Mouse (Mus musculus) thymus, adult 2 months (tissue): ENCODE results near the gene Ak7. TPM values are rescaled to one million over a fixed set of nuclear protein-coding genes. Genes with fewer than 3 reads are reported as not detected.
A peak's percentile ranks its signal among the peaks of the same experiment; 100 is the strongest.

Source experiments
- DNase-seq: peaks from one replicate; pipeline ENCODE4 v3.0.0; 2021
- H3K27ac ChIP-seq: fragments of 200-500 bp; 2 replicates; pipeline ENCODE4 v1.5.1; 2012; ENCODE audit warnings: low read length, control low read depth; ENCODE audit not compliant: control insufficient read depth, insufficient read depth
- H3K27me3 ChIP-seq: fragments of 200-500 bp; 2 replicates; pipeline ENCODE4 v1.6.1; 2012; ENCODE audit warnings: mild to moderate bottlenecking, low read length, moderate library complexity, mixed read lengths; ENCODE audit not compliant: control insufficient read depth, insufficient read depth
- H3K36me3 ChIP-seq: fragments of 200-500 bp; 2 replicates; pipeline ENCODE4 v1.6.1; 2012; ENCODE audit warnings: mild to moderate bottlenecking, low read length, moderate library complexity; ENCODE audit not compliant: control insufficient read depth, insufficient read depth
- H3K4me1 ChIP-seq: fragments of 200-500 bp; replicated peaks from 2 replicates; pipeline ENCODE4 v1.6.1; 2012; ENCODE audit warnings: low read length; ENCODE audit not compliant: control insufficient read depth, insufficient read depth
- H3K4me3 ChIP-seq: fragments of 200-500 bp; 2 replicates; pipeline ENCODE4 v1.5.1; 2012; ENCODE audit warnings: mild to moderate bottlenecking, low read length, control low read depth, moderate library complexity; ENCODE audit not compliant: control insufficient read depth, insufficient read depth
- CTCF ChIP-seq: fragments of 200-500 bp; IDR thresholded peaks from 2 replicates; pipeline ENCODE4 v1.5.1; 2012; ENCODE audit warnings: mild to moderate bottlenecking, control low read depth, low read length, moderate library complexity, borderline replicate concordance; ENCODE audit not compliant: control insufficient read depth, poor library complexity, insufficient read depth; ENCODE audit errors: extremely low read depth
- POLR2A ChIP-seq: fragments of 200-500 bp; IDR thresholded peaks from 2 replicates; pipeline ENCODE4 v1.6.1; 2012; ENCODE audit warnings: mild to moderate bottlenecking, low read length, control low read depth, moderate library complexity; ENCODE audit not compliant: control insufficient read depth, poor library complexity, insufficient read depth; ENCODE audit errors: extremely low read depth
- WGBS: fragments of 180-500 bp; shearing (Covaris S2); methylation state at CpG from one replicate; pipeline ENCODE4 v1.1.7; 2018; 5-methylcytosine and 5-hydroxymethylcytosine counted together
- polyA plus RNA-seq: library from polyadenylated mRNA; depleted of rRNA; stranded (reverse); fragments of >200 nt; gene quantifications from 2 replicates; pipeline ENCODE4 v1.2.3, GENCODE M21; 2012

Gene Ak7
- polyA plus RNA-seq, 1 experiment, result 0.20 TPM

GRCm38 (mm10) chr12:105722657-105723056, 16.9 kb downstream of the Ak7 start:
- H3K4me3 ChIP-seq, result no peak overlapping the region
- H3K4me1 ChIP-seq, result no peaks in the 10 kb centered on the region
- no peak overlapping the region for H3K27ac ChIP-seq
- TF ChIP-seq CTCF (no peak), POLR2A (no peak)
- H3K36me3 ChIP-seq, result no peaks in the 10 kb centered on the region
- 3% methylated on average over 5 of the region's 5 CpGs for WGBS
- H3K27me3 ChIP-seq, result no peaks in the 10 kb centered on the region
- DNase-seq, result peak; percentile 11

- Histone ChIP-seq H3K4me3 (no peak overlapping the region), H3K27me3 (no peaks in the 10 kb centered on the region), H3K36me3 (no peaks in the 10 kb centered on the region), H3K27ac (no peak overlapping the region), H3K4me1 (no peaks in the 10 kb centered on the region)
- no peak for TF ChIP-seq POLR2A
- no peak for TF ChIP-seq CTCF
- no peak for DNase-seq
- WGBS, result 54% methylated on average over 1 of the region's 1 CpGs
Observed at GRCm38 (mm10) chr12:105724616-105725015, 18.8 kb downstream of the Ak7 start.

GRCm38 (mm10) chr12:105725736-105726135, 20.0 kb downstream of the Ak7 start:
- DNase-seq, result no peak
- Histone ChIP-seq H3K4me1 (no peaks in the 10 kb centered on the region), H3K27ac (no peak overlapping the region), H3K36me3 (no peaks in the 10 kb centered on the region), H3K27me3 (no peaks in the 10 kb centered on the region), H3K4me3 (no peak overlapping the region)
- TF ChIP-seq POLR2A (no peak), CTCF (no peak)
- 89% methylated on average over 13 of the region's 13 CpGs for WGBS

- Histone ChIP-seq H3K4me3 (no peak overlapping the region), H3K27ac (no peak overlapping the region), H3K27me3 (no peaks in the 10 kb centered on the region), H3K4me1 (no peaks in the 10 kb centered on the region), H3K36me3 (no peaks in the 10 kb centered on the region)
- 62% methylated on average over 3 of the region's 3 CpGs for WGBS
- TF ChIP-seq POLR2A (no peak), CTCF (no peak)
- DNase-seq, result no peak
Observed at GRCm38 (mm10) chr12:105727268-105727667, 21.5 kb downstream of the Ak7 start.

- peak; percentile 37 for DNase-seq
- Histone ChIP-seq H3K4me3 (no peak overlapping the region), H3K4me1 (no peaks in the 10 kb centered on the region), H3K27ac (no peak overlapping the region), H3K36me3 (no peaks in the 10 kb centered on the region), H3K27me3 (no peaks in the 10 kb centered on the region)
- TF ChIP-seq CTCF (no peak), POLR2A (no peak)
- WGBS, result 42% methylated on average over 8 of the region's 8 CpGs
Observed at GRCm38 (mm10) chr12:105727964-105728363, 22.2 kb downstream of the Ak7 start.

GRCm38 (mm10) chr12:105730851-105731460, 25.2 kb downstream of the Ak7 start:
- WGBS, result 88% methylated on average over 6 of the region's 6 CpGs
- TF ChIP-seq POLR2A, result no peak
- no peak for TF ChIP-seq CTCF
- Histone ChIP-seq H3K4me3 (no peak overlapping the region), H3K27ac (no peak overlapping the region), H3K27me3 (no peaks in the 10 kb centered on the region), H3K4me1 (no peaks in the 10 kb centered on the region; the same call in 1 of the 2 replicates), H3K36me3 (no peaks in the 10 kb centered on the region)
- DNase-seq, result no peak
